Mouse (Mus musculus): ENCODE results near the gene Samhd1. TPM values are rescaled to one million over a fixed set of nuclear protein-coding genes. Genes with fewer than 3 reads are reported as not detected.
A peak's percentile ranks its signal among the peaks of the same experiment; 100 is the strongest.

Samhd1 gene
- total and polyA plus RNA-seq, 2 experiments from 2014 or later, result 13.0 to 22.6 TPM

DNA sequence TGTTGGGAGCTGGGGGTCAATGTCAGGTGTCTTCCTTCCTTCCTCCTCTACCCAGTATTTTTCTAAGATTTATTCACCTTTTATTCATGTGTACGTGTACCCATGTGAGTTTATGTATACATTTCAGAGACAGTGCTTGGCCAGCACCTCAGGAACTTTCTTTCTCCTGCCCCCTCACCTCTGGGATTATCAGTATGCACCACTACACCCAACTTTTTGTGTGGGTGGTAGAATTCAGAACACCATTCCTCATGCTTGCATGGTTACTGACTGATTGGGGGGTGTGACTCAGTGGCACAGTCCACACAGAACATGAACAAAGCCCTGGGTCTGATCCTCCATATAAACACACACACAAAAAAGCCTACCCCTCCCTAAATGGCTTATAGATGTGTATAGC, 3.0 kb downstream of the Samhd1 start:
- Histone ChIP-seq H3K4me2 (ENCODE audit: low read depth, low read length) (no peak overlapping the region), H3K4me3 (ENCODE audit: low read depth, low read length) (no peak overlapping the region)
- no peak for ATAC-seq (ENCODE audit: insufficient read depth, low read depth)

DNA sequence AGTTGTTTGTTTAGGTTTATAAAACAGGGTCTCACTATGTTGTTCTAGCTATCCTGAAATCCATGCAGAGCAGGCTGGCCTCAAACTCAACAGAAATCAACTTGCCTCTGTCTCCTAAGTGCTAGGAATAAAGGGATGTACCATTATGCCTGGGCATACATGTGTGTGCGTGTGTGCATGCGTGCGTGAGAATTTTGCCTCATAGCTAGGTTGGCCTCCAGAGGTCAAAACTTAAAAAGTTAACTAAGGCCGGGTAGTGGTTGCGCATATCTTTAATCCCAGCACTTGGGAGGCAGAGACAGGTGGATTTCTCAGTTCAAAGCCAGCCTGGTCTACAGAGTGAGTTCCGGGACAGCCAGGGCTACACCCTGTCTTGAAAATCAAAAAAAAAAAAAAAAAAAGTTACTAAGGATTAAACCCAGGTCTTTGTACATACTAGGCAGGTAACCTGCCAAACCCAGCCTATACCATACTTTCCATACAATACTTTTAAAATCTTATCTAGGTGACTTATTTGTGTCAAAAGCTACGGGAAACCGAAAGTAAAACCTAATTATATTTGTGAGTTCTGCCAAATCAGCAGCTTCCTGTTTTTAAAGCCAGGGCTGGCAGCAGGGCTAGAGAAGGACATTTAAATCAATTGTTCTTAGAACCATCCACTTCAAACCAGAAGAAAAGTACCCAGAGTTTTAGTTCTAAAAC, 4.1 kb downstream of the Samhd1 start:
- 77% methylated on average over 8 of the region's 8 CpGs for WGBS
- Histone ChIP-seq H3K4me1 (ENCODE audit: control insufficient read depth, insufficient read depth) (0 out of 2 replicates have a peak, but pooled peaks cover 4% of the 10 kb centered on the region), H3K9ac (replicated peaks; ENCODE audit: low read depth, low read length) (no peak overlapping the region), H3K27ac (ENCODE audit: low read depth) (peak overlapping the region; percentile 35; the same call in 1 of the 2 replicates), H3K4me3 (ENCODE audit: low read depth, low read length) (no peak overlapping the region), H3K4me2 (ENCODE audit: low read depth, low read length) (peak overlapping the region; percentile 18; the same call in 1 of the 2 replicates), H3K36me3 (replicated peaks; ENCODE audit: control insufficient read depth, insufficient read depth, low read length) (peaks cover 19% of the 10 kb centered on the region), H3K27me3 (ENCODE audit: control insufficient read depth, insufficient read depth, low read length) (no peaks in the 10 kb centered on the region), H3K9me3 (replicated peaks; ENCODE audit: control insufficient read depth, low read length) (no peaks in the 10 kb centered on the region)
- peak; percentile 25 for DNase-seq (ENCODE audit: low spot score)
- TF ChIP-seq CTCF (IDR thresholded peaks at IDR 0.05; ENCODE audit: low read depth) (no peak), EP300 (IDR thresholded peaks at IDR 0.05; ENCODE audit: low read depth) (no peak)
- ATAC-seq (ENCODE audit: insufficient read depth, low read depth), result no peak

More for the DNA sequence above, 3.0 kb downstream of the Samhd1 start:
- 82% methylated on average over 1 of the region's 1 CpGs for WGBS
- no peak for DNase-seq (ENCODE audit: low spot score)
- H3K9me3 ChIP-seq (replicated peaks; ENCODE audit: control insufficient read depth, low read length), result no peaks in the 10 kb centered on the region
- no peaks in the 10 kb centered on the region for H3K27me3 ChIP-seq (ENCODE audit: control insufficient read depth, insufficient read depth, low read length)
- peaks cover 15% of the 10 kb centered on the region; the same call in 1 of the 2 replicates for H3K36me3 ChIP-seq (replicated peaks; ENCODE audit: control insufficient read depth, insufficient read depth, low read length)
- H3K9ac ChIP-seq (replicated peaks; ENCODE audit: low read depth, low read length), result no peak overlapping the region
- H3K27ac ChIP-seq (ENCODE audit: low read depth), result no peak overlapping the region
- TF ChIP-seq CTCF (IDR thresholded peaks at IDR 0.05; ENCODE audit: low read depth) (no peak), EP300 (IDR thresholded peaks at IDR 0.05; ENCODE audit: low read depth) (no peak)
- H3K4me1 ChIP-seq (ENCODE audit: control insufficient read depth, insufficient read depth), result 0 out of 2 replicates have a peak, but pooled peaks cover 4% of the 10 kb centered on the region

DNA sequence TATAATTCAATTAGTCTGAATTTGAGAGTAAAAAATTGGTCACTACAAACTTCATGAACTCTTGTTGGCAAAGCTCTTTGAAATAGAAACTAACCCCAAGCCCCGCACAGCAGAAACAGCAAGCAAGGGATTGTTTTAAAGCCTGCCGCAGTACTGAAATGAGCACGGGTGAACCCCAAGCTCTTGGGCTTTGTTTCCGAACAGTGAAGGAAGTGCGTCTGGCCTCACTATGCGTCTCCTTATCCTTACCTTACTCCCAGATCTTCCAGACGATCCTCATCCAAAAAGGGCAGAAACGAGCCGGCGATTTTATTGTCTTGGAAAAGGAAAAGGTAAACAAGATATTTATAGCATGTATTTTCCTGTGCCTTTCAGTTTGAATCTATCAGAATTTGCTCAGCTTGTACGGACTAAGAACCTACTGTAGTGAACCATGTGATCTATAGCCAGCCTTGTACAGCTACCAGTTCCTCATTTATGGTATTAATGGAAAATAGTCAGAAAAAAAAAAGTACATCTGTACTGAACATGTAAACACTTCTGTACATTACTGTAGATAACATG, 5.4 kb downstream of the Samhd1 start:
- Histone ChIP-seq H3K9me3 (replicated peaks; ENCODE audit: control insufficient read depth, low read length) (no peaks in the 10 kb centered on the region), H3K27me3 (ENCODE audit: control insufficient read depth, insufficient read depth, low read length) (no peaks in the 10 kb centered on the region), H3K4me2 (ENCODE audit: low read depth, low read length) (peak overlapping the region; percentile 34), H3K27ac (ENCODE audit: low read depth) (no peak overlapping the region), H3K36me3 (replicated peaks; ENCODE audit: control insufficient read depth, insufficient read depth, low read length) (peaks cover 26% of the 10 kb centered on the region), H3K9ac (replicated peaks; ENCODE audit: low read depth, low read length) (no peak overlapping the region), H3K4me1 (ENCODE audit: control insufficient read depth, insufficient read depth) (0 out of 2 replicates have a peak, but pooled peaks cover 4% of the 10 kb centered on the region), H3K4me3 (ENCODE audit: low read depth, low read length) (0 out of 2 replicates have a peak overlapping the region, but pooled peaks have one; percentile 5)
- no peak for DNase-seq (ENCODE audit: low spot score)
- no peak for TF ChIP-seq EP300 (IDR thresholded peaks at IDR 0.05; ENCODE audit: low read depth)
- TF ChIP-seq CTCF (IDR thresholded peaks at IDR 0.05; ENCODE audit: low read depth), result no peak
- WGBS, result 68% methylated on average over 11 of the region's 11 CpGs
- no peak for ATAC-seq (ENCODE audit: insufficient read depth, low read depth)

DNA sequence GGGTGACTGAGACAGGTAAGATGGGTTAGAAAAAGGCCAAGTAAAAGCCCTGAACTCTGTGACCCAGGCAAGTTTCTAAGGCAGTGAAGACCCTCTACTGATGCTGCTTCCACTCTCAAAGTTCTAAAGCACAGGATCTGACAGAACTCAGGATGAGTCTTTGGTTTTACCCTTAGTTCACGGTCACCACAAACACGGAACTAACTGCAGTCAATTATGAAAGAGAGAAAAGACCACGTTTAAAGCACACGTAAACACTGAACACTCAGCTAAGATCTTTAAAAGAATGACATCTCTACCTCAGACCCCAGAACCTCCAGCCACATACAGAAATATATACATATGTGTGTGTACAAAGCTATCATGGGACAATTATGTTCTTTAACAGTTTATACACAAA, 6.0 kb downstream of the Samhd1 start:
- WGBS, result 78% methylated on average over 4 of the region's 4 CpGs
- DNase-seq (ENCODE audit: low spot score), result no peak
- Histone ChIP-seq H3K27ac (ENCODE audit: low read depth) (no peak overlapping the region), H3K36me3 (replicated peaks; ENCODE audit: control insufficient read depth, insufficient read depth, low read length) (peaks cover 26% of the 10 kb centered on the region), H3K9me3 (replicated peaks; ENCODE audit: control insufficient read depth, low read length) (no peaks in the 10 kb centered on the region), H3K4me1 (ENCODE audit: control insufficient read depth, insufficient read depth) (0 out of 2 replicates have a peak, but pooled peaks cover 4% of the 10 kb centered on the region), H3K27me3 (ENCODE audit: control insufficient read depth, insufficient read depth, low read length) (no peaks in the 10 kb centered on the region), H3K4me3 (ENCODE audit: low read depth, low read length) (no peak overlapping the region), H3K9ac (replicated peaks; ENCODE audit: low read depth, low read length) (no peak overlapping the region), H3K4me2 (ENCODE audit: low read depth, low read length) (no peak overlapping the region)
- no peak for ATAC-seq (ENCODE audit: insufficient read depth, low read depth)
- TF ChIP-seq EP300 (IDR thresholded peaks at IDR 0.05; ENCODE audit: low read depth), result no peak
- TF ChIP-seq CTCF (IDR thresholded peaks at IDR 0.05; ENCODE audit: low read depth), result no peak

DNA sequence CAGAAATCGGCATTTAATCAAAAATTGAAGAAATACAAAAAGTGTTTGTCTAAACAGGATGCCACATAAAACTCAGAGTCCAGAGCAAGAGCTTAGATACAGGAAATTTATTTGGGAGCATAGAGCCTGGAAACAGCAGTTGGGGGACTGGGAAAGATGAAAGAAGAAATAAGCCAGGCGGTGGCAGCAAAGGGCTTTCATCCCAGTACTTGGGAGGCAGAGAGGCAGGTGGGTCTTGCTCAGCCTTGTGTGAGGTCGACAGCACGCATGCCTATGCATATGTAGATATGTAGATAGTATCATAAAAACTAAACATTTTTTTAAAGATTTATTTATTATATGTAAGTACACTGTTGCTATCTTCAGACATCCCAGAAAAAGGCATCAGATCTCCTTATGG, 7.0 kb downstream of the Samhd1 start:
- TF ChIP-seq EP300 (IDR thresholded peaks at IDR 0.05; ENCODE audit: low read depth), result no peak
- TF ChIP-seq CTCF (IDR thresholded peaks at IDR 0.05; ENCODE audit: low read depth), result peak; percentile 28
- peaks cover 28% of the 10 kb centered on the region for H3K36me3 ChIP-seq (replicated peaks; ENCODE audit: control insufficient read depth, insufficient read depth, low read length)
- no peak overlapping the region for H3K4me3 ChIP-seq (ENCODE audit: low read depth, low read length)
- no peaks in the 10 kb centered on the region for H3K9me3 ChIP-seq (replicated peaks; ENCODE audit: control insufficient read depth, low read length)
- H3K27ac ChIP-seq (ENCODE audit: low read depth), result no peak overlapping the region
- H3K4me2 ChIP-seq (ENCODE audit: low read depth, low read length), result no peak overlapping the region
- ATAC-seq (ENCODE audit: insufficient read depth, low read depth) (no peak), DNase-seq (ENCODE audit: low spot score) (no peak)
- no peak overlapping the region for H3K9ac ChIP-seq (replicated peaks; ENCODE audit: low read depth, low read length)
- WGBS, result 55% methylated on average over 4 of the region's 4 CpGs
- no peaks in the 10 kb centered on the region for H3K27me3 ChIP-seq (ENCODE audit: control insufficient read depth, insufficient read depth, low read length)
- H3K4me1 ChIP-seq (ENCODE audit: control insufficient read depth, insufficient read depth), result no peaks in the 10 kb centered on the region

Data from heart, postnatal 0 days (tissue).